Mouse (Mus musculus) liver, embryonic 16.5 days (tissue): Measurements from ENCODE around the gene Tent2. TPM values are rescaled to one million over a fixed set of nuclear protein-coding genes. Genes with fewer than 3 reads are reported as not detected.

Experiments
- ATAC-seq: fragments of 200-750 bp; cut with Nextera tagmentation; 2 replicates; pipeline ENCODE4 v1.8.0; 2017; ENCODE audit warnings: low read depth, mild to moderate bottlenecking, moderate number of reproducible peaks, moderate library complexity
- H3K27ac ChIP-seq: fragments of 300-500 bp; sonication (generic); 2 replicates; pipeline ENCODE4 v1.5.1; 2014; ENCODE audit warnings: mild to moderate bottlenecking, low read length
- H3K27me3 ChIP-seq: fragments of 300-500 bp; sonication (generic); 2 replicates; pipeline ENCODE4 v1.6.1; 2014; ENCODE audit warnings: low read depth, low read length, mixed read lengths; ENCODE audit not compliant: control insufficient read depth, insufficient read depth
- H3K36me3 ChIP-seq: fragments of 300-500 bp; sonication (generic); 2 replicates; pipeline ENCODE4 v1.6.1; 2014; ENCODE audit warnings: mild to moderate bottlenecking; ENCODE audit not compliant: control insufficient read depth, insufficient read depth
- H3K4me1 ChIP-seq: fragments of 300-500 bp; sonication (generic); 2 replicates; pipeline ENCODE4 v1.6.1; 2014; ENCODE audit warnings: low read depth, low read length, mixed read lengths; ENCODE audit not compliant: control insufficient read depth
- H3K4me2 ChIP-seq: fragments of 300-500 bp; sonication (generic); 2 replicates; pipeline ENCODE4 v1.6.1; 2014; ENCODE audit warnings: low read depth, low read length, mixed read lengths
- H3K4me3 ChIP-seq: fragments of 300-500 bp; sonication (generic); 2 replicates; pipeline ENCODE4 v1.5.1; 2014; ENCODE audit warnings: low read depth, mild to moderate bottlenecking, low read length
- H3K9ac ChIP-seq: fragments of 300-500 bp; sonication (generic); 2 replicates; pipeline ENCODE4 v1.6.1; 2014; ENCODE audit warnings: low read depth, low read length
- H3K9me3 ChIP-seq: fragments of 300-500 bp; sonication (generic); replicated peaks from 2 replicates; pipeline ENCODE4 v1.6.1; 2016; ENCODE audit warnings: low read length; ENCODE audit not compliant: control insufficient read depth
- WGBS: fragments of 180-500 bp; shearing (Covaris S2); extraction: QIAGEN DNeasy Blood & Tissue Kit; methylation state at CpG from one replicate; pipeline ENCODE4 v1.1.7; 2014; ENCODE audit not compliant: insufficient replicate concordance; 5-methylcytosine and 5-hydroxymethylcytosine counted together
- polyA plus RNA-seq: library from polyadenylated mRNA; unstranded; fragments of >200 nt; fragmentation: Nextera tagmentation; extraction: Ambion mirVana; gene quantifications from 2 replicates; pipeline ENCODE4 v1.2.1, GENCODE M21; 2015

The Tent2 gene
- polyA plus RNA-seq, 1 experiment from 2014 or later, result 30.8 TPM

DNA sequence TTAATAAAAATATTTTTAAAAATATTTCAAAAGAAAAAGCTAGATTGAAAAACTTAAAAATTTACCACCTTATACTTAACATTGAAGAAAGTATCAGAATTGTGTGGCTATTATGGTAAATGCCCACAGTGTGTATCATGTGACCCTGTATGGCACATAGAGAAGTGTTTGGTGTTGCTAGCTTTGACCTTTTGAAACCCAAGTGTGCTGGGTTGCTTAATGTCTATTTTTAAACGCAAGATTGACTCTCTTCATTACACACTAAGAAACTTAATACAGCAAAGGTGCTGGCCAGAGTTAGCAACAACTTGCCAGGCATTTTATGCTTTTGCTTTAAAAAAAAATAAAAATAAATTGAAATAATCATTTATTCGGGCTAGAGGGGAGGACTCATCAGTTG is 56.7 kb downstream of the Tent2 start:
- Histone ChIP-seq H3K27ac (no peak overlapping the region), H3K36me3 (no peaks in the 10 kb centered on the region), H3K9ac (no peak overlapping the region), H3K4me1 (no peaks in the 10 kb centered on the region), H3K4me3 (no peak overlapping the region), H3K4me2 (no peak overlapping the region), H3K27me3 (no peaks in the 10 kb centered on the region), H3K9me3 (no peaks in the 10 kb centered on the region)
- ATAC-seq, result no peak
- 50% methylated on average over 2 of the region's 2 CpGs for WGBS

- no peak for ATAC-seq
- Histone ChIP-seq H3K36me3 (no peaks in the 10 kb centered on the region), H3K4me3 (no peak overlapping the region), H3K4me1 (no peaks in the 10 kb centered on the region), H3K27me3 (no peaks in the 10 kb centered on the region), H3K27ac (no peak overlapping the region), H3K4me2 (no peak overlapping the region), H3K9me3 (no peaks in the 10 kb centered on the region), H3K9ac (no peak overlapping the region)
- 54% methylated on average over 3 of the region's 3 CpGs for WGBS
Observed at GRCm38 (mm10) chr13:93130674-93131073, 61.5 kb downstream of the Tent2 start.

DNA sequence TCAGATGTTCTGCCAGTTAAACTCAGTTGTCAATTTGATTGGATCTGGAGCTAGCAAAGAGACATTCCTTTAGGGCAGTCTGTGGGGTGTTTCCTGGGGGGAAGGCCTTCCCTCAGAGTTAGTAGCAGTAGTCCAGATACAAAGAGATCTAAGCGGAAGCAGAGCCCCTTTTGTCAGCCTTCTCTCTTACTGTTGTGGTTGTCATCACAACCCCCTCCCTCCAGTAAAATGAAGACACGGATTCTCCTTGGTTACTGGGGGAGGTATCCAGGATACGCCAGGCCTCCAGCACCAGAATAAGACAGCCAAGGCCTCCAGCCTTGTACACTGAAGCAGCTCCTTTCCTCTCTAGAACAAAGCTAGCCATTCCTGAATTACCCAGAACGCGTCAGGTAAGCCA is 63.2 kb downstream of the Tent2 start:
- Histone ChIP-seq H3K9me3 (no peaks in the 10 kb centered on the region), H3K4me1 (no peaks in the 10 kb centered on the region), H3K4me2 (no peak overlapping the region), H3K4me3 (no peak overlapping the region), H3K36me3 (no peaks in the 10 kb centered on the region), H3K27ac (no peak overlapping the region), H3K27me3 (no peaks in the 10 kb centered on the region), H3K9ac (no peak overlapping the region)
- WGBS, result 66% methylated on average over 5 of the region's 5 CpGs
- no peak for ATAC-seq

GRCm38 (mm10) chr13:93128111-93128860 is 63.9 kb downstream of the Tent2 start:
- Histone ChIP-seq H3K4me3 (no peak overlapping the region), H3K9ac (no peak overlapping the region), H3K4me2 (no peak overlapping the region), H3K27me3 (no peaks in the 10 kb centered on the region), H3K4me1 (no peaks in the 10 kb centered on the region), H3K27ac (no peak overlapping the region), H3K36me3 (no peaks in the 10 kb centered on the region), H3K9me3 (no peaks in the 10 kb centered on the region)
- ATAC-seq, result no peak
- WGBS, result 58% methylated on average over 8 of the region's 8 CpGs

DNA sequence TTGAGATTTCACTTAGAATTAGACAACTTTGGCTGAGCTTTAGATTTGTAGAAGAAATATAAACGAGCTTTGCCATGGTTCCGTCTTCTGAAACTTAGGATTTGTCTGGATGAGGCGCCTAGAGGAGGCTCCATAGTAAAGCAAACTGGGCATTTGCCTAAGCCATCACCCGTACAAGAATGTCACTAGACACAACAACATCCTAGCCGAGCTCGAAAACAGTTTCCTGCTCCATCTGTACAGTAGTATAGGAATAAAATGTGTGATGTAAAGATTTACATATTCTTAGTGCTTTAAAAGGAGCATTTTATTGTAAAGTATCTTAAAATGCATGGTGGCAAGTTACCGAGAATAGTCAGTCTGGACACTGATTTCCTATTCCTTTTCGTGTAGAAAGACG is 69.9 kb downstream of the Tent2 start:
- H3K4me1 ChIP-seq, result no peaks in the 10 kb centered on the region
- H3K4me2 ChIP-seq, result no peak overlapping the region
- no peaks in the 10 kb centered on the region for H3K36me3 ChIP-seq
- H3K27me3 ChIP-seq, result no peaks in the 10 kb centered on the region
- no peak for ATAC-seq
- H3K9ac ChIP-seq, result no peak overlapping the region
- H3K9me3 ChIP-seq, result no peaks in the 10 kb centered on the region
- H3K27ac ChIP-seq, result no peak overlapping the region
- WGBS, result 75% methylated on average over 9 of the region's 9 CpGs
- H3K4me3 ChIP-seq, result no peak overlapping the region

DNA sequence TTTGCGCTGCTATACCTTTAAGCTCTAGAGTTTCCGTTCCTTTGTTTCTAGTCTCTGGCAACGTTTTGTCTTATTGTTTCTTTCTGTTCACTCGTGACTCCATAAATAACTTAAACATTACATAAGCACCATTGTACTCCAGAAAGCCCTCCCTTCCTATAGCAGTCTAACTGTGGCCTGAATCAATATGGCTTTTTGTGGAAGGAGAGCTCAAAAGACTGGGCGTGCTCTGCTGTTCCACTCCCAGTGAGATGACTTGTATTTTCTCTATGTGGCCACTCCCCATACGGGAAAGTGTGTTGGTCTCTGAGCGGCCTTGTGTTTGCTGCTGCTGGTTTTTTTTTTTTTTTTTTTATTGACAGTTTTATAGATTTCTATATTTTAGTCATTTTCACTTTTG is 74.9 kb downstream of the Tent2 start:
- Histone ChIP-seq H3K27me3 (no peaks in the 10 kb centered on the region), H3K9ac (no peak overlapping the region), H3K27ac (no peak overlapping the region), H3K4me2 (no peak overlapping the region), H3K36me3 (no peaks in the 10 kb centered on the region), H3K9me3 (no peaks in the 10 kb centered on the region), H3K4me1 (no peaks in the 10 kb centered on the region), H3K4me3 (no peak overlapping the region)
- WGBS, result 50% methylated on average over 7 of the region's 7 CpGs
- ATAC-seq, result no peak

GRCm38 (mm10) chr13:93102340-93103090 is 89.7 kb downstream of the Tent2 start:
- WGBS, result 60% methylated on average over 4 of the region's 4 CpGs
- Histone ChIP-seq H3K27me3 (no peaks in the 10 kb centered on the region), H3K4me3 (no peak overlapping the region), H3K9me3 (no peaks in the 10 kb centered on the region), H3K9ac (no peak overlapping the region), H3K27ac (no peak overlapping the region), H3K36me3 (no peaks in the 10 kb centered on the region), H3K4me2 (no peak overlapping the region), H3K4me1 (no peaks in the 10 kb centered on the region)
- ATAC-seq, result no peak

- H3K4me3 ChIP-seq, result no peak overlapping the region
- no peak for ATAC-seq
- no peak overlapping the region for H3K27ac ChIP-seq
- H3K27me3 ChIP-seq, result no peaks in the 10 kb centered on the region
- no peaks in the 10 kb centered on the region for H3K4me1 ChIP-seq
- no peaks in the 10 kb centered on the region for H3K9me3 ChIP-seq
- no peaks in the 10 kb centered on the region for H3K36me3 ChIP-seq
- WGBS, result 67% methylated on average over 3 of the region's 3 CpGs
- no peak overlapping the region for H3K4me2 ChIP-seq
- H3K9ac ChIP-seq, result no peak overlapping the region
Observed at GRCm38 (mm10) chr13:93098596-93098995, 93.6 kb downstream of the Tent2 start.

GRCm38 (mm10) chr13:93096643-93097042 is 95.5 kb downstream of the Tent2 start:
- Histone ChIP-seq H3K9me3 (no peaks in the 10 kb centered on the region), H3K4me2 (no peak overlapping the region), H3K4me1 (no peaks in the 10 kb centered on the region), H3K27ac (no peak overlapping the region), H3K27me3 (no peaks in the 10 kb centered on the region), H3K4me3 (no peak overlapping the region), H3K36me3 (no peaks in the 10 kb centered on the region), H3K9ac (no peak overlapping the region)
- no peak for ATAC-seq
- WGBS, result 75% methylated on average over 6 of the region's 6 CpGs
